8 mouse cellular contexts compared by ENCODE assay signal in the genomic region with DNA sequence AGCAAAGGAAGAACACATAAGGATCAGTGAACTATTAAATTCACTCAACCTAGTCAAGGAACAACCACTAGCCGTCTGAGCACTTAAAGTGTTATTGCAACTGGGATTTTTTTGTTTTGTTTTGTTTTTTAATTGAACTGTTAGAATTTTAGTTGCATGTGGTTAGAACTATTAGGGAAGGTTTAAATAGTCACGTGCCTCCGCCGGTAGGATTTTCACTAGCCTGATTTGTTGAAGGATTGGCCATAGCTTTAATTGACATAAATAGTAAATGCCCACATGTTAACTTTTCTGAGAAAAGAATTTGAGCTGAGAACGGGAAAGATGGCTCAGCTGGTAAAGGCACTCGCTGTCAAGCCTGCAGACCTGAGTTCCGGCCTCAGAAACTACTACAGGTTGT. TPM values are rescaled to one million over a fixed set of nuclear protein-coding genes. Genes with fewer than 3 reads are reported as not detected.
A peak's percentile ranks its signal among the peaks of the same experiment; 100 is the strongest.
DNase-seq lines count a peak whose midpoint lies in the region; ATAC-seq and TF ChIP-seq lines count a peak whose summit lies in the region.

No protein-coding gene starts in this region.

- no peak overlapping the region; the same call in 1 of the 2 replicates for H3K9ac ChIP-seq in heart, embryonic 11.5 days (ENCODE audit: low read depth, low read length)
- H3K9ac ChIP-seq in forebrain, embryonic 16.5 days (replicated peaks; ENCODE audit: low read depth, low read length), result peak overlapping the region; percentile 85
- H3K9ac ChIP-seq in liver, embryonic 16.5 days (ENCODE audit: low read depth, low read length), result no peak overlapping the region

- no peaks in the 10 kb centered on the region; the same call in 1 of the 2 replicates for H3K36me3 ChIP-seq in heart, embryonic 11.5 days (ENCODE audit: control insufficient read depth, insufficient read depth, low read length)
- H3K36me3 ChIP-seq in E14TG2a.4 (ENCODE audit: insufficient read depth, low read length), result peaks cover 33% of the 10 kb centered on the region
- H3K36me3 ChIP-seq in forebrain, embryonic 16.5 days (ENCODE audit: control insufficient read depth, insufficient read depth), result peaks cover 3% of the 10 kb centered on the region; the same call in 1 of the 2 replicates
- H3K36me3 ChIP-seq in liver, embryonic 16.5 days (ENCODE audit: control insufficient read depth, insufficient read depth), result peaks cover 4% of the 10 kb centered on the region; the same call in 1 of the 2 replicates

- peak overlapping the region; percentile 80 for H3K4me3 ChIP-seq in heart, embryonic 11.5 days (ENCODE audit: low read depth, low read length)
- H3K4me3 ChIP-seq in E14TG2a.4 (replicated peaks; ENCODE audit: low read length), result peak overlapping the region; percentile 87
- H3K4me3 ChIP-seq in forebrain, embryonic 16.5 days (replicated peaks; ENCODE audit: low read length), result peak overlapping the region; percentile 93
- peak overlapping the region; percentile 84 for H3K4me3 ChIP-seq in liver, embryonic 16.5 days (ENCODE audit: low read depth, low read length)

- DNase-seq in heart, postnatal 14 days, result no peak
- no peak for DNase-seq in adrenal gland, adult 2 months
- DNase-seq in testis, postnatal 10 days (ENCODE audit: low spot score), result no peak

- ATAC-seq in heart, embryonic 11.5 days (replicated peaks; ENCODE audit: insufficient number of reproducible peaks, low FRiP score, low TSS enrichment), result no peak
- ATAC-seq in forebrain, embryonic 16.5 days, result no peak; the same call in 1 of the 2 replicates
- ATAC-seq in liver, embryonic 16.5 days (ENCODE audit: low read depth), result no peak
- ATAC-seq in cerebellum, adult (ENCODE audit: insufficient number of reproducible peaks, low FRiP score, low TSS enrichment), result no peak

- WGBS in heart, embryonic 11.5 days (ENCODE audit: insufficient replicate concordance), result 82% methylated on average over 7 of the region's 7 CpGs
- WGBS in forebrain, embryonic 16.5 days, result 82% methylated on average over 7 of the region's 7 CpGs
- WGBS in liver, embryonic 16.5 days (ENCODE audit: insufficient replicate concordance), result 80% methylated on average over 7 of the region's 7 CpGs

- peak overlapping the region; percentile 97; the same call in 1 of the 2 replicates for H3K27ac ChIP-seq in heart, embryonic 11.5 days (ENCODE audit: low read depth, low read length)
- no peak overlapping the region for H3K27ac ChIP-seq in forebrain, embryonic 16.5 days (ENCODE audit: low read length)
- no peak overlapping the region for H3K27ac ChIP-seq in liver, embryonic 16.5 days (ENCODE audit: low read length)

- no peaks in the 10 kb centered on the region for H3K9me3 ChIP-seq in heart, embryonic 11.5 days (replicated peaks; ENCODE audit: control insufficient read depth, low read length)
- no peaks in the 10 kb centered on the region for H3K9me3 ChIP-seq in E14TG2a.4 (ENCODE audit: low read length)
- H3K9me3 ChIP-seq in forebrain, embryonic 16.5 days (ENCODE audit: control insufficient read depth, low read length), result no peaks in the 10 kb centered on the region
- H3K9me3 ChIP-seq in liver, embryonic 16.5 days (replicated peaks; ENCODE audit: control insufficient read depth, low read length), result no peaks in the 10 kb centered on the region

- TF ChIP-seq CTCF in E14TG2a.4 (conservative IDR thresholded peaks at IDR 0.05; ENCODE audit: low read length), result no peak

- H3K4me2 ChIP-seq in heart, embryonic 11.5 days, result peak overlapping the region; percentile 60
- H3K4me2 ChIP-seq in forebrain, embryonic 16.5 days (ENCODE audit: low read length), result peak overlapping the region; percentile 60
- peak overlapping the region; percentile 54 for H3K4me2 ChIP-seq in liver, embryonic 16.5 days (ENCODE audit: low read depth, low read length)

- 0 out of 2 replicates have a peak, but pooled peaks cover 4% of the 10 kb centered on the region for H3K4me1 ChIP-seq in heart, embryonic 11.5 days (ENCODE audit: control insufficient read depth, insufficient read depth, low read length)
- peaks cover 20% of the 10 kb centered on the region for H3K4me1 ChIP-seq in E14TG2a.4 (replicated peaks; ENCODE audit: low read depth, low read length)
- 0 out of 2 replicates have a peak, but pooled peaks cover 3% of the 10 kb centered on the region for H3K4me1 ChIP-seq in forebrain, embryonic 16.5 days (replicated peaks; ENCODE audit: control insufficient read depth, insufficient read depth, low read length)
- no peaks in the 10 kb centered on the region for H3K4me1 ChIP-seq in liver, embryonic 16.5 days (ENCODE audit: control insufficient read depth, low read depth, low read length)

- intact Hi-C loops in heart, postnatal 14 days (cut with DNase I), result no loop called here

- H3K27me3 ChIP-seq in heart, embryonic 11.5 days (ENCODE audit: control insufficient read depth, insufficient read depth, low read length), result no peaks in the 10 kb centered on the region
- no peaks in the 10 kb centered on the region for H3K27me3 ChIP-seq in E14TG2a.4 (ENCODE audit: insufficient read depth, low read length)
- H3K27me3 ChIP-seq in forebrain, embryonic 16.5 days (replicated peaks; ENCODE audit: control insufficient read depth, insufficient read depth, low read length), result 0 out of 2 replicates have a peak, but pooled peaks cover 6% of the 10 kb centered on the region
- H3K27me3 ChIP-seq in liver, embryonic 16.5 days (ENCODE audit: control insufficient read depth, insufficient read depth, low read depth, low read length), result no peaks in the 10 kb centered on the region

RNA-seq across cellular contexts. Expression of a gene that starts 0.8 kb away (rescaled TPM):
- polyA plus RNA-seq in heart, embryonic 11.5 days (2014; fragmentation: Nextera tagmentation; extraction: Ambion mirVana), result 23.2 and 24.7 TPM in 2 replicates
- total RNA-seq in heart, postnatal 14 days (2021), result 10 to 100 TPM; 16.3 to 17.5 TPM
- polyA plus RNA-seq in forebrain, embryonic 16.5 days (2015; fragmentation: Nextera tagmentation; extraction: Ambion mirVana), result 13.8 and 17.5 TPM in 2 replicates
- polyA plus RNA-seq in liver, embryonic 16.5 days (2015; fragmentation: Nextera tagmentation; extraction: Ambion mirVana), result 5.2 and 6.2 TPM in 2 replicates
- total RNA-seq in adrenal gland, adult 2 months (2021), result 10 to 100 TPM; 20.1 to 23.7 TPM
- polyA plus RNA-seq in adrenal gland, adult 2 months (2012; rRNA removed), result 5.1 and 5.5 TPM in 2 replicates
